Mouse (Mus musculus) olfactory bulb, adult 2 months (tissue): ENCODE data around the gene Psmd13.

Experiments
- CTCF ChIP-seq: fragments of 200-500 bp; IDR thresholded peaks from 2 replicates; pipeline ENCODE4 v1.5.1; 2012; ENCODE audit warnings: low read depth, mild to moderate bottlenecking, low read length, moderate library complexity; ENCODE audit not compliant: insufficient read depth
- POLR2A ChIP-seq: fragments of 200-500 bp; IDR thresholded peaks from 2 replicates; pipeline ENCODE4 v1.6.1; 2012; ENCODE audit warnings: mild to moderate bottlenecking, low read depth, low read length, moderate library complexity; ENCODE audit not compliant: insufficient read depth

DNA sequence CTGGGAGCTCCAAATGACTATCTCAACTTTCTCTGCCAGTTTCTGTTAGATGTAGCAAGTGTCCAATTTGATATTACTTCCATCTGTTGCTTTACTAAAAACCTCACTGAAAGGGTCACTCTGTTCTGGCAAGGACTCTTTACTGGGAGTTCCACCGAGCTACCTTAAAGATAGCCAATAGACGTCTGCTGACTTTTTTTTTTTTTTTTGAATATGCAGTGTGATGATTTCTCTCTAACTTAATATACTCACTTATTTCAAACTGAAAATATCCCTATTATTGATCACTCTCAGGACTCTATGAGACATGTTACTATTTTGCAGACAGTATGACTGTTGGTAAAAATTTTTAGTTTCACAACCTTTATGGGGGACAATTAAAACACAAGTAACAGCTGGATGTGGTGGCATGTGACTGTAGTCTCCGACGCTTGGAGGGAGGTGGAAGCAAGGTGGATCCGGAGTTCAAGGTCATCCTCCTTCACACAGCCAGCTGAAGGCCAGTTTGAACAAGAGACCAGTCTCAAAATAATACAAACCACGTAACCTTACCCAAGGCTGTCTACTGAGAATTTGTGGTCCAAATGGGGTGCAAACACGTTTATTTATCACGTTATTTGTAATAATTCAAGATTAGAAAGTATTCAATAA is 778 bp upstream of the Psmd13 start:
- no peak for TF ChIP-seq CTCF
- TF ChIP-seq POLR2A = no peak
